Mouse (Mus musculus) lung, postnatal 0 days (tissue): Measurements from ENCODE around the gene Arid5b.

Experiments used
- CTCF ChIP-seq: IDR thresholded peaks from 2 replicates; pipeline ENCODE4 v1.5.1; 2016; ENCODE audit warnings: antibody characterized with exemption, mild to moderate bottlenecking
- EP300 ChIP-seq: IDR thresholded peaks from 2 replicates; pipeline ENCODE4 v1.6.1; 2016; ENCODE audit warnings: antibody characterized with exemption, mild to moderate bottlenecking, control low read depth

DNA sequence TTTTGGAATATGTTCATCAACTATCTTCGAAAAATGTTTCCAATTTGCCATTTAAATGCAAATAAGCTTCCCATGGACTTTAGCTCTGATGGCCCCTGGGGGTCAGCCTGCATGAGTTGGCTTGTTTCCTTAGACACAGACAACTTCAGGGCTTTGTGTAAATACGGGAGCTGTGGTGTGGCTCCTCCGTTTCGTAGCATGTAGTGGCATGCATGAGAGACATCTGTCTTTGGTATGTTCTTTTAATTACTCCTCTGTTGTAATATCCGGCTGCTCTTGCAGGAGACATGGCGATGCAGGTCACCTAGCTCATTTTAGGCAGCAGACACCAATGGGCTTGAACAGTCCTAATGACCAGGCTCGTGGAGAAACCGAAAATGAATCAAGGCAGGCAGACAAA lies 121.0 kb downstream of the Arid5b start:
- TF ChIP-seq CTCF (no peak), EP300 (no peak)
